Mouse (Mus musculus): ENCODE measurements around the gene Osbpl7. TPM values are rescaled to one million over a fixed set of nuclear protein-coding genes. Genes with fewer than 3 reads are reported as not detected.

The Osbpl7 gene
- total RNA-seq (2023), result 34.8 TPM

GRCm38 (mm10) chr11:97050216-97050943, at the start of gene Osbpl7:
TSS of gene Osbpl7 (plus strand) at chr11:97050628.

GRCm38 (mm10) chr11:97013121-97013670, 37.2 kb upstream of the Osbpl7 start, which contains the start of gene Sp6:
TSS of gene Sp6 (plus strand) at chr11:97013394.

GRCm38 (mm10) chr11:97029686-97030417, 20.6 kb upstream of the Osbpl7 start, which contains the start of gene Scrn2:
TSS of gene Scrn2 (plus strand) at chr11:97029938.

GRCm38 (mm10) chr11:97041022-97041899, 9.2 kb upstream of the Osbpl7 start, which contains the start of the genes Lrrc46 and Mrpl10:
TSS of gene Lrrc46 (minus strand) at chr11:97041407.
TSS of gene Mrpl10 (plus strand) at chr11:97041560.

GRCm38 (mm10) chr11:97114671-97115601, 64.5 kb downstream of the Osbpl7 start, which contains the start of gene Tbx21:
TSS of gene Tbx21 (minus strand) at chr11:97115331.

Other genes with a start within 250 kb of the Osbpl7 start
- gene Nfe2l1, start 220.7 kb upstream of the Osbpl7 start, total RNA-seq (2023), result 58.0 TPM
- gene Copz2, start 200.8 kb upstream of the Osbpl7 start, total RNA-seq (2023), result 1.0 TPM
- gene Cdk5rap3, start 134.1 kb upstream of the Osbpl7 start, total RNA-seq (2023), result 40.0 TPM
- gene Prr15l, start 122.5 kb upstream of the Osbpl7 start, total RNA-seq (2023), result not detected
- 24.1 TPM for gene Pnpo, start 106.6 kb upstream of the Osbpl7 start, total RNA-seq (2023)
- 59.5 TPM for gene Sp2, start 67.7 kb upstream of the Osbpl7 start, total RNA-seq (2023)
- 0.73 TPM for gene Sp6, start 37.2 kb upstream of the Osbpl7 start, total RNA-seq (2023)
- gene Scrn2, start 20.7 kb upstream of the Osbpl7 start, total RNA-seq (2023), result 5.8 TPM
- not detected for gene Lrrc46, start 9.2 kb upstream of the Osbpl7 start, total RNA-seq (2023)
- gene Mrpl10, start 9.1 kb upstream of the Osbpl7 start, total RNA-seq (2023), result 44.2 TPM
- 2.4 TPM for gene Tbx21, start 64.7 kb downstream of the Osbpl7 start, total RNA-seq (2023)
- gene Tbkbp1, start 100.9 kb downstream of the Osbpl7 start, total RNA-seq (2023), result 0.89 TPM
- 140 TPM for gene Kpnb1, start 137.3 kb downstream of the Osbpl7 start, total RNA-seq (2023)
- gene Npepps, start 230.0 kb downstream of the Osbpl7 start, total RNA-seq (2023), result 77.5 TPM

Measured in CD8-positive naive resting alpha-beta T cell, adult 57 days (primary cell).